Mouse (Mus musculus) CD4-positive, CD25-positive, alpha-beta regulatory T cell, adult 2 months (primary cell): ENCODE measurements around the gene Adrm1.

Experiments used
- DNase-seq: peaks from one replicate; pipeline ENCODE4 v3.0.0-alpha.2; 2012; ENCODE audit warnings: low read depth, low spot score

The Adrm1 gene

GRCm38 (mm10) chr2:180218241-180218640, 47.0 kb downstream of the Adrm1 start:
- no peak for DNase-seq

- DNase-seq, result no peak
Observed at GRCm38 (mm10) chr2:180218677-180219076, 47.4 kb downstream of the Adrm1 start.

- no peak for DNase-seq
Observed at GRCm38 (mm10) chr2:180219145-180219943, 48.1 kb downstream of the Adrm1 start.

- DNase-seq, result no peak
Observed at GRCm38 (mm10) chr2:180220165-180220564, 48.9 kb downstream of the Adrm1 start.

- DNase-seq, result no peak
Observed at GRCm38 (mm10) chr2:180221051-180221450, 49.8 kb downstream of the Adrm1 start.

- DNase-seq, result peak; percentile 18
Observed at GRCm38 (mm10) chr2:180222250-180222649, 51.0 kb downstream of the Adrm1 start.

- no peak for DNase-seq
Observed at GRCm38 (mm10) chr2:180224647-180225043, 53.4 kb downstream of the Adrm1 start.

GRCm38 (mm10) chr2:180225044-180225761, 53.9 kb downstream of the Adrm1 start:
- peak; percentile 36 for DNase-seq
